Mouse (Mus musculus) cerebellum, adult 8-10 months (tissue): ENCODE measurements around the gene Brf1.

ENCODE experiments used
- DNase-seq: peaks from one replicate; pipeline ENCODE4 v3.0.0; 2022

Brf1 gene

GRCm38 (mm10) chr12:112974736-112975135 lies 25.8 kb downstream of the Brf1 start:
- DNase-seq = no peak

GRCm38 (mm10) chr12:112969616-112970015 lies 30.9 kb downstream of the Brf1 start:
- no peak for DNase-seq

GRCm38 (mm10) chr12:112968943-112969342 lies 31.6 kb downstream of the Brf1 start:
- DNase-seq = no peak

GRCm38 (mm10) chr12:112965783-112966182 lies 34.7 kb downstream of the Brf1 start:
- DNase-seq = no peak

- DNase-seq = no peak
Measured at GRCm38 (mm10) chr12:112961872-112962271, 38.6 kb downstream of the Brf1 start.

- DNase-seq = peak; percentile 63
Measured at GRCm38 (mm10) chr12:112961428-112961827, 39.1 kb downstream of the Brf1 start.

GRCm38 (mm10) chr12:112959421-112959820 lies 41.1 kb downstream of the Brf1 start:
- DNase-seq = no peak

- DNase-seq = no peak
Measured at GRCm38 (mm10) chr12:112958303-112958702, 42.2 kb downstream of the Brf1 start.

- peak; percentile 83 for DNase-seq
Measured at GRCm38 (mm10) chr12:112955800-112956199, 44.7 kb downstream of the Brf1 start.

GRCm38 (mm10) chr12:112952926-112953565 lies 47.5 kb downstream of the Brf1 start:
- no peak for DNase-seq

GRCm38 (mm10) chr12:112952433-112952832 lies 48.1 kb downstream of the Brf1 start:
- peak; percentile 58 for DNase-seq

- DNase-seq = no peak
Measured at GRCm38 (mm10) chr12:112951150-112951842, 49.2 kb downstream of the Brf1 start.

GRCm38 (mm10) chr12:112950761-112951129 lies 49.8 kb downstream of the Brf1 start:
- DNase-seq = no peak

GRCm38 (mm10) chr12:112950040-112950760 lies 50.3 kb downstream of the Brf1 start:
- DNase-seq = peak; percentile 93

- DNase-seq = no peak
Measured at GRCm38 (mm10) chr12:112947307-112947706, 53.2 kb downstream of the Brf1 start.

- DNase-seq = no peak
Measured at GRCm38 (mm10) chr12:112943669-112944068, 56.8 kb downstream of the Brf1 start.

GRCm38 (mm10) chr12:112941776-112942713 lies 58.5 kb downstream of the Brf1 start, which contains the start of gene Nudt14:
Nudt14 (minus strand) TSS chr12:112942124.
- peak; percentile 73 for DNase-seq

- DNase-seq = no peak
Measured at GRCm38 (mm10) chr12:112941156-112941775, 59.2 kb downstream of the Brf1 start.

GRCm38 (mm10) chr12:112940710-112941109 lies 59.8 kb downstream of the Brf1 start:
- no peak for DNase-seq

- no peak for DNase-seq
Measured at GRCm38 (mm10) chr12:112940238-112940637, 60.3 kb downstream of the Brf1 start.

GRCm38 (mm10) chr12:112938873-112939565 lies 61.5 kb downstream of the Brf1 start:
- peak; percentile 65 for DNase-seq

GRCm38 (mm10) chr12:112938366-112938765 lies 62.1 kb downstream of the Brf1 start:
- DNase-seq = no peak
